Mouse (Mus musculus): ENCODE data around the gene Slc35c1. TPM values are rescaled to one million over a fixed set of nuclear protein-coding genes. Genes with fewer than 3 reads are reported as not detected.

Gene Slc35c1
- polyA plus RNA-seq, 1 experiment = 43.9 TPM

DNA sequence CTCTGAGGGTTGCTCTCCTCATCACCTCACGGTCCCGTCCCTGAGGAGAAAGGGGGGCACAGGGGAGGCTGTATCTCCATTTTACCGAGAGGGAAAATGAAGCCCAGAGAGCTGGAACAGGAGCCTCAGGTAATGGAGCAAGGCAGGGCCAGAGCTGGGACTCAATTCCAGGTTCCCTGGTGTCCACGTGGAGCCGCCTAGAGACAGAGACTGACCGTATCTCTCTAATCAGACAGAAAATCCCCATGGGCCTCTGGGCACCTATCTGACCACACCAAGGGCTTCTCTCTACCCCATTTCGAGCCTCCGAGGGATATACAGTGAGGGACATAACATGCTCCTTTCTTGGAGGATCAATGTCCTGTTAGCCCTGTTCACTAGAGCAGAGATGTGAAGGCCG is 37.2 kb downstream of the Slc35c1 start:
- WGBS = 81% methylated on average over 9 of the region's 9 CpGs
- no peak for TF ChIP-seq POLR2A (IDR thresholded peaks at IDR 0.05; ENCODE audit: borderline replicate concordance, extremely low read depth, low read depth, low read length)
- no peak for TF ChIP-seq CTCF (IDR thresholded peaks at IDR 0.05; ENCODE audit: insufficient read depth, low read length)
- peaks cover 42% of the 10 kb centered on the region for H3K4me1 ChIP-seq (ENCODE audit: control insufficient read depth, insufficient read depth, low read length)
- no peak overlapping the region for H3K4me3 ChIP-seq (replicated peaks; ENCODE audit: extremely low read depth, low read depth, low read length)
- no peak for DNase-seq

DNA sequence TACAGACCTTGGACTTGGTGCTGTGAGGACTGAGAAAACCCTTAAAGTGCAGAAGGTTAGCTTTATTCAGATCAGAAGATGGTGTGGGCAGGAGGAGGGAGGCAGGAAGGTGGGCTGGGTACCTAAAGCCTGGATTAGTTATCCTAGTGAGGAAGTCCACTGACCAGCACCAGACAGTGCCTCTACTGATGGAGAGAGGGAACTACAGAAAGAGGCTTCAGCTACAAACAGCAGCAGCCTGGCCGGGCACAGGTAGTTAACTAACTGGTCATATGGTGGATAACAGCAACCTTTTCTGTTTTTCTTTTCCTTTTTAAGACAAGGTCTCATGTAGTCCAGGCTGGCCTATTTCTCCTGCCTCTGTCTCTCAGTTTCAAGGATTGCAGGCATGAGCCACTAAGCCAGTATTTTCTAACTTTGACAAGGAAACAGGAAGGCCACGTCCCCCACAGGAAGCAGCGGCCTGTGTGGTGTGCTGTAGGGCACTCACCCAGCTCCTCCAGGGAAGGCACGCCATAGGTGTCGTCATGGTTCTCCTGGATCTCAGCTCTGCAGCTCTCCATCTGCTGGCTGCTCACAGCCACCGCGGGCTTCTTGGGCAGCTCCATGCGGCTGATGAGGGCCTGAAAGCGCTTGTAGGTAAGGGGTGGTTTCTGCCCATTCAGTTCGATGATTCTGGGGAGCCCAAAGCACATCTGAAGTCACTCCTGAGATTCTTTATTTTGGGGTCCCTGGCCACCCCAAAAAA is 37.8 kb downstream of the Slc35c1 start:
- 41% methylated on average over 10 of the region's 10 CpGs for WGBS
- peaks cover 39% of the 10 kb centered on the region for H3K4me1 ChIP-seq (ENCODE audit: control insufficient read depth, insufficient read depth, low read length)
- DNase-seq = no peak
- no peak overlapping the region for H3K4me3 ChIP-seq (replicated peaks; ENCODE audit: extremely low read depth, low read depth, low read length)
- TF ChIP-seq POLR2A (IDR thresholded peaks at IDR 0.05; ENCODE audit: borderline replicate concordance, extremely low read depth, low read depth, low read length) = no peak
- no peak for TF ChIP-seq CTCF (IDR thresholded peaks at IDR 0.05; ENCODE audit: insufficient read depth, low read length)

DNA sequence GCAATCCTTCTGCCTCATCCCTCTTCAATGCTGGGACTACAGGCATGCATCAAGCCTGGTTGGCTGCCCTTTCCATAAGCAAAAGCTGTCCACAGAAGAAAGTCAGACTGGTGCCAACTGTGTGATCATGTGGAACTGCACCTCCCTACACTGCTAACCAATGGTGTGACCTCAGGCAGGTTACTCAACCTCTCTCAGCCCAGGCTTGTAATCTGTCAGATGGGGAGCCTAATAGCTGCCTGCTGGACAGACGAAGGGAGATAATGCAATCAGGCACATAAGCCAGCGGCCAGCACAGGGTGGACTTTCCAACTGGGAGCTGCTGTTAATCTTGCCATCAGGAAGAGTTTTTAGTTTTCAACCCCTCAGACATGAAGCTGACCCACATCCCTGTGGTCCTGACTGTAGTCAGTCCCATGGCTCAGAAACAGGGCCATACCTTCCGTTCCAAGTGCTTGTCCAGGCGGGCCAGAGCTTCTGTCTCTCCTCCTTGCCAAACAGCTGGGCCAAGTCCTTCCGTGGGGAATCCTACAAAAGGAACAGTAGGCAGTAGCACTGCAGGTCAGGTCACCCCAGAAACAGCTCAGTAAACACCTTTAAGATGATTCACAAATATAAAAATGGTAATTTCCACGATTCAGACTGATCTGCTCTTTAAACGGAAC is 38.5 kb downstream of the Slc35c1 start:
- Histone ChIP-seq H3K4me3 (replicated peaks; ENCODE audit: extremely low read depth, low read depth, low read length) (no peak overlapping the region), H3K4me1 (ENCODE audit: control insufficient read depth, insufficient read depth, low read length) (peaks cover 33% of the 10 kb centered on the region)
- TF ChIP-seq POLR2A (IDR thresholded peaks at IDR 0.05; ENCODE audit: borderline replicate concordance, extremely low read depth, low read depth, low read length) (no peak), CTCF (IDR thresholded peaks at IDR 0.05; ENCODE audit: insufficient read depth, low read length) (no peak)
- WGBS = 74% methylated on average over 7 of the region's 7 CpGs
- DNase-seq = no peak

DNA sequence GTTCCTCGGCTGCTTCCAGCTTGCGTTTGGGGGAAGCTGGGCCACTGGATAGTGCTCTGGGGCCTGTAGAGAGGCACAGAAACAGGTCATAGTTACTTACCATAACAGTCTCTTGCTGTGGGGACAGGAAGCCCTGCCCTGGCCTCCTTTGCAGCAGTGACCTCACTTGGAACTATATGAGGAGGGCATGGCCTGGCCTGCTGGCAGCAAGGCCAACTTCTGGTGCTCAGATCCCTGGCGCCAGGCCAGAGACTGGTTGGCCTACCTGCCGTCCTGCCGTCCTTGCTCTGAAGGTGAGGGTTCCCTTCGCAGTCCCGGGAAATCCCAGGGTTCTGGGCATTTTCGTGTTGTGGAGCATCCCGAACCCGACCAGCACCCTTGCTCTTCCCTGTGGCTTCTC is 48.6 kb downstream of the Slc35c1 start:
- no peaks in the 10 kb centered on the region for H3K4me1 ChIP-seq (ENCODE audit: control insufficient read depth, insufficient read depth, low read length)
- H3K4me3 ChIP-seq (replicated peaks; ENCODE audit: extremely low read depth, low read depth, low read length) = no peak overlapping the region
- 83% methylated on average over 10 of the region's 10 CpGs for WGBS
- no peak for DNase-seq
- no peak for TF ChIP-seq POLR2A (IDR thresholded peaks at IDR 0.05; ENCODE audit: borderline replicate concordance, extremely low read depth, low read depth, low read length)
- no peak for TF ChIP-seq CTCF (IDR thresholded peaks at IDR 0.05; ENCODE audit: insufficient read depth, low read length)

DNA sequence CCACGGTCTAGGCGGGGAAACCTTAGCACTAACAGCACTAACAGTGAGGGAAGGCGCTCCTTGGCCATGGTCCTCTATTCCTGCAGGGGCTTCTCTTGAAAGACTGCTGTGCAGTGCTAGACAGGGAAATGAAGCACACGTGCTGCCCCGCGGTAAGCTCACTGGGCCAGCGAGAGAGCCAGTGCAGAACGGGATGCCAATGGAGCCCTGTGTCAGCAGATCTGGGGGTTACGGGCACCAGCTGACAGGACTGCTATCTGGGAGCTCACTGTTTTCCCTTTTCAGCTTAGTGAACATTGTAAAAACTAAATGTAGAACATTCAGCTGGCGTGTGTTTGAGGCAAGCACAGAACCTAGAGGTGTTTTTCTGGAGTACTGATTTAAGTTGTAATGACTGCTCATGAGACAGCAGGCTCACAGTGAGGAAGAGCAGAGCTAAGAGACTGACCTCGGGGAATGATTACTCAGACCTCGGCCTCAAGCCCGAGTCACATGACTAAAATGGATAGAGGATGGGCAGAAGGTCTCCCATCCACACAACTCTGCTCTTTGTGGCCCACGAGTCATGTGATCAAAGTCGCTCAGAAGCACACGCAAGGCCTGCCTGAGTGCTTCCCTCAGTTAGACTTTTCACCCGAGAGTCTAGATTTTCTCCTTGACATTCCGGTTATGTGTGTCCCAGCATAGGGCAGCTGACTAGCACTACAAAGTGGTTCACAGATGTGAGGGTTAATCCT is 51.9 kb downstream of the Slc35c1 start:
- Histone ChIP-seq H3K4me3 (replicated peaks; ENCODE audit: extremely low read depth, low read depth, low read length) (no peak overlapping the region), H3K4me1 (ENCODE audit: control insufficient read depth, insufficient read depth, low read length) (no peaks in the 10 kb centered on the region)
- WGBS = 89% methylated on average over 18 of the region's 18 CpGs
- DNase-seq = no peak
- TF ChIP-seq CTCF (IDR thresholded peaks at IDR 0.05; ENCODE audit: insufficient read depth, low read length) = no peak
- no peak for TF ChIP-seq POLR2A (IDR thresholded peaks at IDR 0.05; ENCODE audit: borderline replicate concordance, extremely low read depth, low read depth, low read length)

DNA sequence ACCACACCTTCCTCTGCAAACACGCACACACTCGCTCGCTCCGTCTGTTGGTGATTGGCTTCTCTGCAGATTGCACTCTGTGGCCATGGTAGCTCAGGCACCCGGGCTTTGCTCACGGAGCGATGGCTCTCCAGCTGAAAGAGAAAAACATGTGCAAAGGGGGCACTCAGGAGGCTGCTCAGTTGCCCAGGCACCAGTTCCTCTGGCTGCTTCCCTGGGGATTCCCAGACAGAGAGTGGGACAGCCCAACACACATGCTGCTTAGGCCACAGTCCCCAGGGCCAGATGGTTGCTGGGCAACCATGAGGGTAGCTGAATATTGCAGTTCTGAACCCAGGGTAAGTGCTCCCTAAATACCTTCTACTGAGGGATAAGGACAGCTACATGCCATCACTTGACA is 54.7 kb downstream of the Slc35c1 start:
- Histone ChIP-seq H3K4me1 (ENCODE audit: control insufficient read depth, insufficient read depth, low read length) (peaks cover 4% of the 10 kb centered on the region; the same call in 1 of the 2 replicates), H3K4me3 (replicated peaks; ENCODE audit: extremely low read depth, low read depth, low read length) (no peak overlapping the region)
- DNase-seq = no peak
- WGBS = 81% methylated on average over 7 of the region's 7 CpGs
- TF ChIP-seq CTCF (IDR thresholded peaks at IDR 0.05; ENCODE audit: insufficient read depth, low read length) = no peak
- TF ChIP-seq POLR2A (IDR thresholded peaks at IDR 0.05; ENCODE audit: borderline replicate concordance, extremely low read depth, low read depth, low read length) = no peak

DNA sequence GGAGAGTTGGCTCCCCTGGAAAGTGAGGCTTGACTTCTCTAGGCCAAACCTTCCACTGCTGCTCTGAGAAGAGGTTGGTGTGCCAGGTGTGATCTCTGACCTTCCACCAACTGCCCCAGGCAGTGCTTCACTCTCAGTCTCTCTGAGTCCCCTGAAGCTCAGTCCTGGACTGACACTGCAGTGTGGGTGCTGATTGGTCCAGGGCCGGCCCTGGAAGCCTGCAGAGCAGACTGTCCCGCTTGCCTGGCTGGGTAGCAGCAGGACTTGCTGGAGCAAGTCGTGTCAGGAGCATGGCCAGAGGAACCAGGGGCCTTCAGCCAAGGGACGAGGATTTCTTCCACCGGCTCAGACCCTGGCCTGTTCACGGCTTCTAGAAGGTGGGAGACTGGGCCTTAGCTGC is 55.6 kb downstream of the Slc35c1 start:
- no peak for DNase-seq
- 80% methylated on average over 6 of the region's 6 CpGs for WGBS
- Histone ChIP-seq H3K4me3 (replicated peaks; ENCODE audit: extremely low read depth, low read depth, low read length) (no peak overlapping the region), H3K4me1 (ENCODE audit: control insufficient read depth, insufficient read depth, low read length) (peaks cover 5% of the 10 kb centered on the region; the same call in 1 of the 2 replicates)
- no peak for TF ChIP-seq CTCF (IDR thresholded peaks at IDR 0.05; ENCODE audit: insufficient read depth, low read length)
- TF ChIP-seq POLR2A (IDR thresholded peaks at IDR 0.05; ENCODE audit: borderline replicate concordance, extremely low read depth, low read depth, low read length) = no peak

DNA sequence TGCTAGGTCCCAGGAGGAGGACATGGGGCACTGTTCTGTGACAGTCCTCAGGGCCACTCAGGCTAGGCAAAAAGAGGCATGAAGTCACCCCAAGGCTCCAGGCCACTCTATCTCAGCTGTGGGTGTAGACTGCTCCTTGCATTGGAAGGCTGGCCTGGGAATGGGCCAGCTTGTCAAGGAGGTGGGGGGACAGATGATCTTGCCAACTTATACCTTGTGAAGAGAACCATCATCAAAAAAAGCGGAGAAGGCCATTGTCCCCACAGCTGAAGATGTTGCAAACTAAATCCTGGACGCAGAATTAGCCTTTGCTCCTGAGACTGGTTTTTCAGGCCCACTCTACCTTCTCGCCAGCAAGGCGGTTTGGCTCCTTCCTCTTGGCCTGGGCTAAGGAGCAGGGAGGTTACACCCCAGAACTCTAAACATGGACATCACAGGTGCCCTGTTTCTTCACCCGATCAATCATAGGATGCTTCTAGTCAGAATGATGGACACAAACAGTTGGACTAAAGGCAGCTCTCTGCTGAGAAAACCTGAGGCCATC is 56.5 kb downstream of the Slc35c1 start:
- TF ChIP-seq CTCF (IDR thresholded peaks at IDR 0.05; ENCODE audit: insufficient read depth, low read length) (no peak), POLR2A (IDR thresholded peaks at IDR 0.05; ENCODE audit: borderline replicate concordance, extremely low read depth, low read depth, low read length) (no peak)
- H3K4me1 ChIP-seq (ENCODE audit: control insufficient read depth, insufficient read depth, low read length) = peaks cover 5% of the 10 kb centered on the region; the same call in 1 of the 2 replicates
- WGBS = 85% methylated on average over 5 of the region's 5 CpGs

More for the DNA sequence above, 56.5 kb downstream of the Slc35c1 start:
- H3K4me3 ChIP-seq (replicated peaks; ENCODE audit: extremely low read depth, low read depth, low read length) = no peak overlapping the region
- DNase-seq = no peak

Other genes starting within 250 kb of the Slc35c1 start
- gene Pex16, start 85.9 kb downstream of the Slc35c1 start, polyA plus RNA-seq (2012; rRNA removed) = 42.8 and 47.4 TPM in 2 replicates
- 15.9 and 18.5 TPM in 2 replicates for gene Large2, start 85.7 kb downstream of the Slc35c1 start, polyA plus RNA-seq (2012; rRNA removed)
- 3.2 and 3.3 TPM in 2 replicates for gene 1700029I15Rik, start 78.0 kb downstream of the Slc35c1 start, polyA plus RNA-seq (2012; rRNA removed)
- 18.3 and 23.2 TPM in 2 replicates for gene Mapk8ip1, start 59.3 kb downstream of the Slc35c1 start, polyA plus RNA-seq (2012; rRNA removed)
- gene Cry2, start 26.5 kb downstream of the Slc35c1 start, polyA plus RNA-seq (2012; rRNA removed) = 37.5 and 40.7 TPM in 2 replicates
- 40.6 and 40.7 TPM in 2 replicates for gene Chst1, start 139.2 kb upstream of the Slc35c1 start, polyA plus RNA-seq (2012; rRNA removed)